Mouse (Mus musculus) CH12.LX (cell line): ENCODE measurements at regions not wholly inside any gene's neighbourhood (a gene's known extent, or its start where the extent isn't known, plus 50 kb on each side); places are given as distances from the start of the nearest gene placed in this dataset.

Source experiments
- DNase-seq: peaks from one replicate; pipeline ENCODE4 v3.0.0-alpha.2; 2013; ENCODE audit errors: extremely low read depth
- H3K27ac ChIP-seq: 2 replicates; pipeline ENCODE4 v1.5.1; 2012; ENCODE audit warnings: low read depth, mild to moderate bottlenecking, control low read depth, moderate library complexity; ENCODE audit not compliant: insufficient read depth
- H3K27me3 ChIP-seq: replicated peaks from 2 replicates; pipeline ENCODE3; 2012; ENCODE audit warnings: inconsistent platforms
- H3K36me3 ChIP-seq, 2 experiments: replicated peaks in 1 of 2; 2 replicates each; pipeline versions ENCODE3 to v1.6.1; 2012; ENCODE audit warnings: inconsistent platforms in 1 of 2, low read length in 1 of 2, mild to moderate bottlenecking in 1 of 2, mixed read lengths in 1 of 2, moderate library complexity in 1 of 2; ENCODE audit not compliant: control insufficient read depth in 1 of 2, insufficient read depth in 1 of 2
- H3K4me1 ChIP-seq, 2 experiments: 2 replicates each; pipeline ENCODE4 v1.6.1; 2012; ENCODE audit warnings: inconsistent platforms in 1 of 2, moderate library complexity in 1 of 2; ENCODE audit not compliant: insufficient read depth in 2 of 2, control insufficient read depth in 1 of 2
- H3K4me2 ChIP-seq: 2 replicates; pipeline ENCODE4 v1.6.1; 2012; ENCODE audit warnings: low read depth, mild to moderate bottlenecking, control low read depth; ENCODE audit not compliant: poor library complexity, insufficient read depth, severe bottlenecking
- H3K4me3 ChIP-seq, 3 experiments: fragments of 150-350 bp in 1 of 3; sonication (generic) in 1 of 3; replicated peaks in 1 of 3; 2 replicates each; pipeline versions ENCODE3 to v1.5.1; 2011 to 2012; ENCODE audit warnings: low read depth in 2 of 3, low read length in 2 of 3, mild to moderate bottlenecking in 2 of 3, moderate library complexity in 2 of 3, control low read depth in 1 of 3, improper control_type of control experiment in 1 of 3, inconsistent platforms in 1 of 3, mixed read lengths in 1 of 3; ENCODE audit not compliant: poor library complexity in 1 of 3
- H3K79me2 ChIP-seq: replicated peaks from 2 replicates; pipeline ENCODE4 v1.6.1; 2012; ENCODE audit warnings: mild to moderate bottlenecking, moderate library complexity; ENCODE audit not compliant: control insufficient read depth, poor library complexity, insufficient read depth, severe bottlenecking; ENCODE audit errors: extremely low read depth
- H3K9ac ChIP-seq: 2 replicates; pipeline ENCODE4 v1.6.1; 2012; ENCODE audit warnings: low read depth, mild to moderate bottlenecking, control low read depth, moderate library complexity; ENCODE audit not compliant: insufficient read depth
- H3K9me3 ChIP-seq: replicated peaks from 2 replicates; pipeline ENCODE3; 2012; ENCODE audit warnings: low read length, inconsistent platforms, mixed read lengths
- CHD1 ChIP-seq: IDR thresholded peaks from 2 replicates; pipeline ENCODE4 v1.6.1; 2012; ENCODE audit warnings: low read depth, low read length, improper control_type of control experiment, inconsistent platforms
- CHD2 ChIP-seq: IDR thresholded peaks from 2 replicates; pipeline ENCODE4 v1.6.1; 2011; ENCODE audit warnings: low read length, improper control_type of control experiment
- ELF1 ChIP-seq: IDR thresholded peaks from 2 replicates; pipeline ENCODE4 v1.6.1; 2014; ENCODE audit warnings: low read depth, mild to moderate bottlenecking, inconsistent platforms, low read length, improper control_type of control experiment
- EP300 ChIP-seq: IDR thresholded peaks from 2 replicates; pipeline ENCODE4 v1.6.1; 2011; ENCODE audit warnings: low read length, improper control_type of control experiment
- ETS1 ChIP-seq: conservative IDR thresholded peaks from 2 replicates; pipeline ENCODE4 v1.6.1; 2012; ENCODE audit warnings: low read depth, mild to moderate bottlenecking, inconsistent platforms, low read length, improper control_type of control experiment, moderate library complexity
- HCFC1 ChIP-seq: IDR thresholded peaks from 2 replicates; pipeline ENCODE4 v1.6.1; 2012; ENCODE audit warnings: low read depth, mild to moderate bottlenecking, inconsistent platforms, low read length, improper control_type of control experiment
- KAT2A ChIP-seq: IDR thresholded peaks from 2 replicates; pipeline ENCODE4 v1.6.1; 2012; ENCODE audit warnings: low read length, improper control_type of control experiment, inconsistent platforms; ENCODE audit not compliant: insufficient replicate concordance
- MAX ChIP-seq: IDR thresholded peaks from 2 replicates; pipeline ENCODE4 v1.6.1; 2011; ENCODE audit warnings: low read length, improper control_type of control experiment
- MAZ ChIP-seq: IDR thresholded peaks from 2 replicates; pipeline ENCODE4 v1.6.1; 2012; ENCODE audit warnings: low read depth, mild to moderate bottlenecking, inconsistent platforms, low read length, improper control_type of control experiment, moderate library complexity
- MEF2A ChIP-seq: IDR thresholded peaks from 2 replicates; pipeline ENCODE4 v1.6.1; 2014; ENCODE audit warnings: low read depth, mild to moderate bottlenecking, inconsistent platforms, low read length, improper control_type of control experiment, borderline replicate concordance
- MXI1 ChIP-seq: IDR thresholded peaks from 2 replicates; pipeline ENCODE4 v1.6.1; 2011; ENCODE audit warnings: mild to moderate bottlenecking, low read depth, low read length, improper control_type of control experiment
- POLR2A ChIP-seq: IDR thresholded peaks from 2 replicates; pipeline ENCODE4 v1.6.1; 2011; ENCODE audit warnings: low read depth, mild to moderate bottlenecking, improper control_type of control experiment, low read length
- POLR2AphosphoS2 ChIP-seq: IDR thresholded peaks from 2 replicates; pipeline ENCODE4 v1.6.1; 2011; ENCODE audit warnings: low read depth, low read length, improper control_type of control experiment
- RCOR1 ChIP-seq: conservative IDR thresholded peaks from 2 replicates; pipeline ENCODE4 v1.6.1; 2012; ENCODE audit warnings: low read depth, mild to moderate bottlenecking, inconsistent platforms, low read length, improper control_type of control experiment
- SIN3A ChIP-seq: IDR thresholded peaks from 2 replicates; pipeline ENCODE4 v1.6.1; 2012; ENCODE audit warnings: low read length, improper control_type of control experiment, inconsistent platforms
- TBP ChIP-seq: conservative IDR thresholded peaks from 2 replicates; pipeline ENCODE4 v1.6.1; 2011; ENCODE audit warnings: low read depth, low read length, improper control_type of control experiment
- TCF12 ChIP-seq: IDR thresholded peaks from 2 replicates; pipeline ENCODE4 v1.6.1; 2014; ENCODE audit warnings: low read depth, mild to moderate bottlenecking, inconsistent platforms, low read length, improper control_type of control experiment
- UBTF ChIP-seq: IDR thresholded peaks from 2 replicates; pipeline ENCODE4 v1.6.1; 2012; ENCODE audit warnings: low read depth, mild to moderate bottlenecking, inconsistent platforms, low read length, improper control_type of control experiment, moderate library complexity
- ZC3H11A ChIP-seq: IDR thresholded peaks from 2 replicates; pipeline ENCODE4 v1.6.1; 2012; ENCODE audit warnings: low read depth, mild to moderate bottlenecking, inconsistent platforms, low read length, improper control_type of control experiment
- ZKSCAN1 ChIP-seq: IDR thresholded peaks from 2 replicates; pipeline ENCODE4 v1.6.1; 2012; ENCODE audit warnings: low read depth, inconsistent platforms, low read length, improper control_type of control experiment, borderline replicate concordance
- ZMIZ1 ChIP-seq: IDR thresholded peaks from 2 replicates; pipeline ENCODE4 v1.6.1; 2012; ENCODE audit warnings: low read depth, mild to moderate bottlenecking, inconsistent platforms, low read length, improper control_type of control experiment
- ZNF384 ChIP-seq: IDR thresholded peaks from 2 replicates; pipeline ENCODE4 v1.6.1; 2012; ENCODE audit warnings: low read depth, low read length, improper control_type of control experiment, inconsistent platforms
- dilution Hi-C: fragments of 300-500 bp; cut with MboI; formaldehyde crosslinking; loops from 2 replicates; pipeline ENCODE4 v1.14.3; 2020; ENCODE audit warnings: low sequenced_read_pairs; ENCODE audit not compliant: extremely low pct_unique_long_range_greater_than_20kb, extremely low pct_ligation_motif_present
- in situ Hi-C: fragments of 300-500 bp; cut with MboI; formaldehyde crosslinking; loops from 3 replicates; pipeline ENCODE4 v1.14.3; 2019; ENCODE audit warnings: low sequenced_read_pairs, low pct_ligation_motif_present, low pct_unique_long_range_greater_than_20kb, mixed read lengths

DNA sequence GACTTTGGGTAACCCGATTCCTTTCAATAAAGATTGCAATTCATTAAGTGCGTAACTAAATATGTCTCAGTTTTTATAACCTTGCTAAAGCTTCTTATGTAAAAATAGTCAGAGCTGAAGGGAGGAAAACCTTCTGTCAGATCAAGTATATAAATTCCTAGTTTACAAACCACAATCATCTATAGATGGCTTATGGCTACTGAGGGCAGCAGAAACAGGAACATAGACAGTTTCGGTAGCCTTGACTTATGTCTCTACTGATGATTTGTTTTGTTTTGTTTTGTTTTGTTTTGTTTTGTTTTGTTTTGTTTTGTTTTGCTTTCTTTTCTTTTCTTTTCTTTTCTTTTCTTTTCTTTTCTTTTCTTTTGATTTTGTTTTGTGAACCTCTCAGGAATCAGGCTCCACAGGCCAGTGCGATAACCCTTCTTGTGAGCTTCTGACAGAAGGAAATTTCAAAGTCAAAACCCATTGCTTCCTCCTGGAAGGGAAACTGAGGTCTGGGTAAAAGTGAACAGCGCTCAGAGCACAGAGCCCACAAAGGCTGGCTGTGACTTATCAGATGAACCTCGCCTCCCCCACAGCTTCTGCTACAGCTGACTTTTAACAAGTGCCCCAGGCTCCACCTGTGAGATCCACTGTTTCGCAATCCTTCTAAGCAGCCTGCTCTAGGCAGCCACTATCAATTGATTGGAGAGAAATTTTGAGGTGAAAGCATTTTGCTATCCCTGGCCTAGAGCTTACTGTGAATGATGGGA is 391.8 kb upstream of the Zfp462 start:
- in situ Hi-C loops = no loop called here
- no peak overlapping the region for H3K27ac ChIP-seq
- no peak for DNase-seq

DNA sequence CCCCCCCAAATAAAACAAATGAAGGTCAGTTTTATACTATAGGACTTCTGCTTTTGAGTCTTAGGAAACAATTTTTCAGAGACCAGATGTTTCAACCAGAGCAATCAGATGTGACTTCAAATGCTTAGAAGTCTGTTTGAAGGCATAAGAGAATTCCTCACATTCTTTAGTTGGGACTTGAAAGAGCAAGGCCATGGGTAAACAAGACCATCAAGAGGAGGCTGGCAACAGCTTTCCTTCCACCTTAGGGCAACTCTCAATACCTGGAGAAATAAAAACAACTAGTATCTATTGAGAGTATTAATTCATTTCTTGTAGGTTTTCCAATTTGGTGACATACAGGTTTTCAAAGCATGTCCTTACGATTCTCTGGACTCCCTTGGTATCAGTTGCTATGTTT is 381.8 kb upstream of the Zfp462 start:
- no peak overlapping the region for H3K4me3 ChIP-seq
- dilution Hi-C loops = no loop called here
- in situ Hi-C loops = no loop called here

More for the DNA sequence above, 391.8 kb upstream of the Zfp462 start:
- H3K27me3 ChIP-seq = no peaks in the 10 kb centered on the region
- H3K4me2 ChIP-seq = no peak overlapping the region
- dilution Hi-C loops = no loop called here
- no peak for TF ChIP-seq RCOR1
- TF ChIP-seq MAX = no peak
- no peak for TF ChIP-seq CHD1
- TF ChIP-seq ELF1 = no peak
- no peak for TF ChIP-seq ZMIZ1
- TF ChIP-seq MAZ = no peak
- no peak for TF ChIP-seq UBTF
- TF ChIP-seq MXI1 = no peak
- TF ChIP-seq KAT2A = no peak
- no peak for TF ChIP-seq ZC3H11A
- no peak for TF ChIP-seq TCF12
- no peak for TF ChIP-seq HCFC1
- TF ChIP-seq, all 38 proteins: peak for 0
- H3K9ac ChIP-seq = no peak overlapping the region
- peaks cover 16% of the 10 kb centered on the region for H3K9me3 ChIP-seq
- H3K4me3 ChIP-seq = no peak overlapping the region
- no peaks in the 10 kb centered on the region for H3K79me2 ChIP-seq
- H3K36me3 ChIP-seq = no peaks in the 10 kb centered on the region
- no peaks in the 10 kb centered on the region for H3K4me1 ChIP-seq

More for the DNA sequence above, 381.8 kb upstream of the Zfp462 start:
- Histone ChIP-seq H3K4me1 (no peaks in the 10 kb centered on the region), H3K9ac (no peak overlapping the region), H3K27me3 (no peaks in the 10 kb centered on the region), H3K9me3 (peaks cover 6% of the 10 kb centered on the region), H3K79me2 (no peaks in the 10 kb centered on the region), H3K27ac (no peak overlapping the region), H3K36me3 (no peaks in the 10 kb centered on the region), H3K4me2 (no peak overlapping the region)
- no peak for DNase-seq
- TF ChIP-seq EP300 (no peak), ZNF384 (no peak), ZC3H11A (no peak), MAX (no peak), TBP (no peak), ETS1 (no peak), HCFC1 (no peak), MEF2A (no peak), POLR2AphosphoS2 (no peak), ELF1 (no peak), SIN3A (no peak), UBTF (no peak), RCOR1 (no peak), POLR2A (no peak), ZKSCAN1 (no peak), ZMIZ1 (no peak), CHD2 (no peak)
